Mouse (Mus musculus): ENCODE data around the gene Gda. TPM values are rescaled to one million over a fixed set of nuclear protein-coding genes. Genes with fewer than 3 reads are reported as not detected.

Gda gene
- total RNA-seq, 2 experiments from 2014 or later, result 3.6 to 4.5 TPM

DNA sequence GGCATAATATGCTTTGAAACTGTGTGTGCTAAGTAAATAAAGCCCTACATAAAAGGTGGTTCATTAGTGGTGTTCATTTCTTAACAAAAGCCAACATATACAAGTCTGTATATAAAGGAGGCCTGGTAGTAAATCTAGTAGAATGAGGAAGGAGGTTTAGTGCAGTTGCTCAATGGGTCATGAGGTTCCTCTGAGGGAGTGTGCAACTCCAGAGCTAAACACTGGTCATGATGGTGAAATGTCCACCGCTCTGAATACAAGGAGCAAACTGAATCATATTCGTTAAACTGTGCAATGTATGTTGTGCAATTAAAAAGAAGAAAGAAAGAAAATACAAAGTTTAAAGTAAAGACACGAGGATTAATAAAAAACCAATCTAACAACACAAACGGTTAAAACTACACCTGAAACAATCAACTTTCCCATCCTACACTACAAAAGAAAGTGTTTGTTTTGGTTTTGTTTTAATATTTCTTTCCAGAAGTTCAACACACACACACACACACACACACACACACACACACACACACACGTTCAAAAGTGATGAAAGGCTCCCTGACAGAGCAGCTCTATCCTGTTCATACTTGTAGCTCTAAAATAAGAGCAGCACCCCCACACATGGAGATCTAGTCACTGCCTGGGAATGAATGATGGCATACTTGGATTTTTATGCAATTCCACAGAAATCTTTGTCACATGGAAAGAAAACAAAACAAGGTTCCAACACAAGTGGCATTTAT, 11.9 kb downstream of the Gda start:
- no peak for DNase-seq
- intact Hi-C loops (cut with DNase I; ENCODE audit: low total_unique reads), result no loop called here

DNA sequence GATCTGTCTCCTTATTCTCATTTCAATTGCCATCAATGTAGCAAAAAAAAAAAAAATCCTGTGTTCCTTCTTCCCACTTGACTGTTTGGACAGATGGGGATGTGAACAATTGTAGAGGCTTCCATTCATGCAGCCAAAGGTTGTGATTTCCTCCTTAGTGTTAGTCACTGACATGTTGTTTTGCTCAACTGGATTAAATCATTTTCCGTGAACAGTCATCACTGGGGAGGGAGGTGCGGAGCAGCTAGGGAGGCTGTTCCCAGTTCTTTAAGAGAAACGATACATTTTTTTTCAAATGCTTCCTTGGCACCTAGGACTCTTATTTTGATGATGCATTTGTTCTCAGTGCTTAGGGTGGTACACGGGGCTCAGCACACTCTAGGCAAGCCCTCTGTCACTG, 15.8 kb downstream of the Gda start:
- DNase-seq, result no peak
- intact Hi-C loops (cut with DNase I; ENCODE audit: low total_unique reads), result no loop called here

GRCm38 (mm10) chr19:21441787-21442186, 31.5 kb downstream of the Gda start:
- DNase-seq, result no peak
- intact Hi-C loops (cut with DNase I; ENCODE audit: low total_unique reads), result no loop called here

GRCm38 (mm10) chr19:21440841-21441240, 32.4 kb downstream of the Gda start:
- DNase-seq, result no peak
- intact Hi-C loops (cut with DNase I; ENCODE audit: low total_unique reads), result no loop called here

- intact Hi-C loops (cut with DNase I; ENCODE audit: low total_unique reads), result no loop called here
- no peak for DNase-seq
Observed at GRCm38 (mm10) chr19:21439141-21439737, 34.0 kb downstream of the Gda start.

- no peak for DNase-seq
- intact Hi-C loops (cut with DNase I; ENCODE audit: low total_unique reads), result no loop called here
Observed at GRCm38 (mm10) chr19:21436566-21436965, 36.7 kb downstream of the Gda start.

- DNase-seq, result no peak
- intact Hi-C loops (cut with DNase I; ENCODE audit: low total_unique reads), result no loop called here
Observed at GRCm38 (mm10) chr19:21433348-21433747, 39.9 kb downstream of the Gda start.

DNA sequence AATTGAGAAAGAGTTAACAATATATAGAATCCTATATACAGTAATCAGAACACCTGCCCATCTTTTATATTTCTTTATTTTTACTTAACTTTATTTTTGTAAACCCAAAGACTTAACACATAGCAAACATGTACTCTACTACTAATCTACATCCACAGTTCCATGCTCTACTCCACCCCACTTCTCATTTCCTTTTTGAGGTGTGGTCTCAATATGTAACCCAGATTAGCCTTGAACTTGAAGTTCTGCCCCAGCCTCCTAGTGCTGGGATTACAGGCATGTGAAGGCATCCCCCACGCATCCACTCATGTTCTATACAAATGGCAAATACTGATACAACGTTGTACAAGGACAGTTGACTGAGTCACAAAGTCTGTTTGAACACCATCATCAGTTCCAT, 40.4 kb downstream of the Gda start:
- intact Hi-C loops (cut with DNase I; ENCODE audit: low total_unique reads), result no loop called here
- no peak for DNase-seq

DNA sequence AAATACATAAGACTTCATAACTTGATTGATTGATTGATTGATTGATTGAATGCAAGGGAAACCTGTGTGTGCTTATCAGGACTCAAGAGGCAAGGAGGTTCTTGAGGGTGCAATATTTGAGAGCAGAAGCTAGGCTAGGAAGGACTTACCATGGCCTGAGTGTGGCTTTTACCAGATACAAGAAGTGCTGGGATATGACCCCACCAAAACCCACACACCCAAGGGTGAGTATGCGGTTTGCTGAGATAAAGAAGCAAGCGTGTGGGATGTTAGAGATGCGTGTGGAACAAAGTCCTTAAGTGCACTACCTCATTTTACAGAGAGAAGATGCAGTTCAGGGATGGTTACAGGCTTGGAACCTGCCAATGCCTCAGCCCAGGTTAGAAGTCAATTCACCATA, 41.0 kb downstream of the Gda start:
- no peak for DNase-seq
- intact Hi-C loops (cut with DNase I; ENCODE audit: low total_unique reads), result no loop called here

GRCm38 (mm10) chr19:21425391-21425790, 47.9 kb downstream of the Gda start:
- intact Hi-C loops (cut with DNase I; ENCODE audit: low total_unique reads), result no loop called here
- no peak for DNase-seq

DNA sequence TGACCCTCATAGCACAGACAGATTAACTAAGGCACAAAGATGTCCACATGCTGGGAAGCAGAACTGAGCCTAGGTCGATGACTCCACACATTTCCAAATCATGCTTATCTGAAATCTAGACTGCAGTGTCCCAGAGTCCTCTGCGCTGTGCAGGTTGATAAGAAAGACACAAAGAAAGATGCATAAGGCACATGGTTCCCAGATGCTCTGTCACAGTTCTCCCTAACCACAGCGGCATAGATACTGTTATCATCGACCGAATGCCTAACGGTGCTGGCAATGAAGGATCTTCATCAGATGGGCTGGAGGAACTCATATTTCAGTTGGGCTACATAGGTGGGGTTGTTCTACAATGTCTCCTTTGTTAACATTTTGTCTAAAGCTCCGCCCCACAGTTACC, 49.5 kb downstream of the Gda start:
- intact Hi-C loops (cut with DNase I; ENCODE audit: low total_unique reads), result no loop called here
- DNase-seq, result no peak

DNA sequence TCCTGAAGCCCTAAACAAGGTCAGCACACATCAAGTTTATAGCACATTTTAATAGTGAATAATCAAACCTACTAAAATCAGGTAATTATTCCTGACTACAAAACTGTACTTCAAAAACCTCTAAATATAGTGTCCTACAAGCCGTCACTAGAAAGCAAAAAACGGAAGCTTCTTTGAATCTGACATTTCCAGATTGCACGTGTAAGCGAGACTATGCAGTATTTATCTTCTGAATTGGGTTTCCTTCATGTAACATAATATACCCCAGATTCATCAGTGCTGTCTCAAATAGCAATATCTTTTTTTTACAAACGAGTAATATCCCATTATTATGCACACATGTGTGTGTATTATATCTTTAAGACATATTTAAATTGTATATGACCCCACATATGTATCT, 54.8 kb downstream of the Gda start:
- DNase-seq, result no peak
- intact Hi-C loops (cut with DNase I; ENCODE audit: low total_unique reads), result loop anchor here (5.0 kb wide), 1 partner anchor 106 kb away; no protein-coding TSS in a partner anchor

- no peak for DNase-seq
- intact Hi-C loops (cut with DNase I; ENCODE audit: low total_unique reads), result loop anchor here (5.0 kb wide), 1 partner anchor 103 kb away; no protein-coding TSS in a partner anchor
Observed at GRCm38 (mm10) chr19:21415377-21415776, 57.9 kb downstream of the Gda start.

DNA sequence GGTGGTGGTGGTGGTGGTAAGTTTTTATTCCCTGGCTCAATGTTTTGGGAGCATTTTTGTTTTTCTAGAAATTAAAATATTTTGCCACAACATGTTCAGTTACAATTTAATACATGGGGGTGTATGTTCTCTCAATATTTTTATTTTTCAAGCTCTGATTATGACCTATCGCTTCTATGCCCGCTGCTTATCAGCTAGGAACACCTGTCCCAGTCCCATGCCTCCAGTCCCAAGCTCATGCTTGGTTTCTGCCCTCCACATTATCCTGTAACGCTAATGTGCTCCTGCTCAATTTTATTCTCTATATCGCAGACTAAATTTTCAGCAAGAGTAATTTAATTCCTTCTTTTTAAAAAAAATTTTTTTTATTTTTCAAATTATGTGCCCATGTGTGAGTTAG, 64.1 kb downstream of the Gda start:
- DNase-seq, result no peak
- intact Hi-C loops (cut with DNase I; ENCODE audit: low total_unique reads), result no loop called here

DNA sequence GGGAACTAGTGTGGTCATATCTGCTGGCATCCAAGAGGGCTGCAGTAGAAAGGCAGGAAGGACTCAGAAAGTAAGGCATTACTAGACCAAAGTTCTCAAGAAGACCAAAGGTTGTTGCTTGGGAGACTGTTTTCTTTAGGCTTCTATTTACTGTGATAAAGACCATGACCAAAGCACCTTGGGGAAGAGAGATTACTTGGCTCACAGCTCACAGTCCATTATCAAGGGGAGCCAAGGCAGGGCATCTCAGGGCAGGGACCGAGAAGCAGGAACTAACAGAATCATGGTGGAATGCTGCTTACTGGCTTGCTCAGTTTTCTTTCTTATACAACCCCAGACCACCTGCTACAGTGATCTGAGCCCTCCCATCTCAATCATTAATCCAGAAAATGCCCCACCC, 65.9 kb downstream of the Gda start:
- intact Hi-C loops (cut with DNase I; ENCODE audit: low total_unique reads), result no loop called here
- DNase-seq, result no peak

DNA sequence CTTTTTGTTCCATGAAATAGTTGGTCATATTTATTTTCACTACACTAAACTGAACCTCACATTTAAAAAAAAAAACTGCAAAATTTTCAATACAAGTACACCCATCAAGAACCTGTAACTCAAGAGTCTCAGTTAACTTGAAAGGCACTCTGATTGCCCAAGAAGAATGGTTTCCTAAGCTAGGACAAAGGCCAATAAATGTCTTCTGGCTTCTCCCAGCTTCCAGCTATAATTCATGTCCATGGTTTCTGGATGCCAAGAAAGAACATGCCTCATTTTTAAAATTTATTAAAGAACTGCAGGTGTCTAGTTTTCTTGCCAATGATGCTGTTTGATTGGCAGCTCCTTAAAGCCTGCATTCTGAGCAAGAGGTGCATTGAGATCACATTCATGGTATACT, 75.3 kb downstream of the Gda start:
- no peak for DNase-seq
- intact Hi-C loops (cut with DNase I; ENCODE audit: low total_unique reads), result no loop called here

DNA sequence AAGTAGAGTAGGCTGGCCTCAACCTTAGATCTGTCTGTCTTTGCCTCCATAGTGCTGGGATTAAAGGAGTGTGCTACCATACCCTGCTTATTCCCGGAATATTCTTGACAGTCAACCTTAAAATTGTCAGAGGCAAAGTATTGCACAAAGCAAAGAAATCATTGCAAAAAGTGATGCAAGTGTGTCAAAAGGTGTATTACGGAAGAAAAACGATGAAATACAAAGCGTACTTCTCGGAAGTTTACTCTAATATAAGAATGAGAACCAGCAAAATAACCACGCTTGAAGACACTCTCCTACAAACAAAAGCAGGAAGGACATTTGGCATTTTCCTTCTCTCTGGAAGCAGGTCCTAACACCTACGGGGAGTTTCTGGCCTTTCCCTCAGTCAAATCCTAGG, 76.9 kb downstream of the Gda start:
- intact Hi-C loops (cut with DNase I; ENCODE audit: low total_unique reads), result no loop called here
- no peak for DNase-seq

DNA sequence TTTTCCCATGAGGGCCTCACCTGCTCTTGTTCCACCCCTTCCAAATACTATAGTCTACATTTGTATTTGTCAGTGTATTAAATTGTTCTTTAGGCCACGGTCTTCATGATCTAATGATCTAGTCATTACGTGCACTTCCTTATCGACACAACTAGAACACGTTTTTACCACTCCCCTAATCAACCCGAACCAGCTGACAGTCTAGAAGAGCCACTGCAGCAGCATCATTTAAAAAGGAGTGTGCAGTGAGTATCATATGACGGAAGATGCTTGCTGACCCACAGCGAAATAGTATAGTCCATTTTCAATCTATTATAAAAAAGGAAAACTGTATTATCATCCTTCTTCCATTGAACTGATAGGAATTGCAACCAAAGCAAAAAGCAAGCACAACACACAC, 82.3 kb downstream of the Gda start:
- intact Hi-C loops (cut with DNase I; ENCODE audit: low total_unique reads), result no loop called here
- DNase-seq, result no peak

DNA sequence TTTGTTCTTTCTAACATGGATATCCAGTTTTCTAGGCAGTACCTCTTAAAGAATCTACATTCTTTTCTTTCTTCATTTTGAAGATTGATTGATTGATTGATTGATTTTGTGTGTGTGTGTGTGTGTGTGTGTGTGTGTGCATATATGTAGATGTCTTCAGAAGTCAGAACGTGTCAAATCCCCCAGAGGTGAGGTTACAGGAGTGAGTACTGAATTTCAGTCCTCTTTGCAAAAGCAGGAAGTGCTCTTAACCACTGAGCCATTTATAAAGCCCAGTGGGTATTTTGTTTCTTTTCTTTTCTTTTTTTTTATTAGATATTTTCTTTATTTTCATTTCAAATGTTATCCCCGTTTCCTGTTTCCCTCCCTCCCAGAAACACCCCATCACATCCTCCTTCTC, 86.4 kb downstream of the Gda start:
- DNase-seq, result no peak
- intact Hi-C loops (cut with DNase I; ENCODE audit: low total_unique reads), result no loop called here

DNA sequence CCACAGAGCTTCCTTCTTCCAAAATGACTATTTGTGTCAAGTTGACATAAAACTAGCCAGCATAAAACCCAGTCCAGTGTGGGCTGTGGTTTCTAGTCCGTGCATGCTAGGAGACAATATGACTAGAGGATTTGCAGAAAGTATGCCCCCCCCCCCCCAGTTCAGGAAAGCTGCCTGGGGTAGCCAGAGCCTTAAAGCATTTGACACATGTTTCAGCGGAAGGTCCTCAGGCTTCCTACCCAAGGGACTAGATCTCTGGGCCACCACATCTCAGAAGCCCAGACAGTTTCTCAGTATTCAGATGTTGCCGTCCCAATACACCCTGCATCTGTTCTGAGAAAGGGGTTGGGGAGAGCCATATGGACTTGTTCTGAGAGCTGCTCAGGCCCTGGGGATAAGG, 89.0 kb downstream of the Gda start:
- DNase-seq, result no peak
- intact Hi-C loops (cut with DNase I; ENCODE audit: low total_unique reads), result no loop called here

DNA sequence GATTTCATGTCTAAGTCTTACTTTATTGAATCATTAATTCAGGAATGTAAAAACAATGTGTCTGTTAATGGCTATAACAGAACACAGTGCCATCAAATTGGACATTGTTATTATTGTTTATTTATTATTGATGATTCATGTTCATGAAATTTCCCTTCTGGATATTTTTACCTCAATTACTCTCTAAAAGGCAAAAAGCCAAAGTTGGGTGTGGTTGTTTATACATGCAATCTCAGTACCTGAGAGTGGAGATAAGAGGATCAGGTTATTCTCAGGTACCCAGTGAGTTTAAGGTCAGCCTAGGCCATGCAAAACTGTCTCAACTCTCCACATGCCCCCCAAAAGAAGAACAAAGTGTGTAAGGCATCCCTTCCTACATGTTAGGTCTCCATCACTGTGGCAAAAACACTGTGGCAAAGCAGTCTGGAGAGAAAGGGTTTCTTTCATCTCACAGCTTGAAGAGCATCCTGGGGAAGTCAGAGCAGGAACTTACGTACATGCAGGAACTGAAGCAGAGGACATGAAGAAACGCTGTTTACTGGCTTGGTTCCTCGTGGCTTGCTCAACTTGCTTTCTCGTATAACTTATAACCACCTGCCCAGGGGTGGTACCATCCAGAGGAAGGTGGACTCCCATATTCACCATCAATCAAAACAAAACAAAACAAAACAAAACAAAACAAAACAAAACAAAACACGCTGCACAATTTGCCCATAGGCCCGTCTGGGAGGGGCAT, 89.6 kb downstream of the Gda start:
- intact Hi-C loops (cut with DNase I; ENCODE audit: low total_unique reads), result no loop called here
- DNase-seq, result no peak

Data from gastrocnemius, postnatal 14 days (tissue).